Mouse (Mus musculus) regulatory T cell (primary cell): ENCODE data around the gene Gsta2.

ENCODE experiments used
- in situ Hi-C: fragments of 300-600 bp; cut with MboI, MseI; formaldehyde crosslinking; loops from one replicate; pipeline ENCODE4 v1.15.1; 2025; ENCODE audit warnings: high pct_unique_total_duplicates

Gsta2 gene

GRCm38 (mm10) chr9:78355611-78356010, at the start of gene Gsta2:
Gene Gsta2 (minus strand): TSS chr9:78355788.
- in situ Hi-C loops: no loop called here

GRCm38 (mm10) chr9:78401596-78401995, 46.0 kb upstream of the Gsta2 start:
- in situ Hi-C loops: no loop called here

- in situ Hi-C loops: no loop called here
Observed at GRCm38 (mm10) chr9:78400570-78400969, 45.0 kb upstream of the Gsta2 start.

- in situ Hi-C loops: no loop called here
Observed at GRCm38 (mm10) chr9:78396517-78396916, 40.9 kb upstream of the Gsta2 start.

GRCm38 (mm10) chr9:78395630-78396351, 40.2 kb upstream of the Gsta2 start, which contains the start of gene Ddx43:
Gene Ddx43 (plus strand): TSS chr9:78395777.
- in situ Hi-C loops: no loop called here

GRCm38 (mm10) chr9:78395244-78395629, 39.6 kb upstream of the Gsta2 start:
- in situ Hi-C loops: no loop called here

- in situ Hi-C loops: no loop called here
Observed at GRCm38 (mm10) chr9:78394602-78395001, 39.0 kb upstream of the Gsta2 start.

- in situ Hi-C loops: no loop called here
Observed at GRCm38 (mm10) chr9:78393741-78394140, 38.2 kb upstream of the Gsta2 start.

GRCm38 (mm10) chr9:78389981-78390380, 34.4 kb upstream of the Gsta2 start:
- in situ Hi-C loops: no loop called here

GRCm38 (mm10) chr9:78386947-78387346, 31.4 kb upstream of the Gsta2 start:
- in situ Hi-C loops: no loop called here

- in situ Hi-C loops: no loop called here
Observed at GRCm38 (mm10) chr9:78385893-78386292, 30.3 kb upstream of the Gsta2 start.

GRCm38 (mm10) chr9:78378113-78378785, 22.7 kb upstream of the Gsta2 start, which contains the start of gene Ooep:
Gene Ooep (minus strand): TSS chr9:78378725.
- in situ Hi-C loops: no loop called here

GRCm38 (mm10) chr9:78377546-78377945, 22.0 kb upstream of the Gsta2 start:
- in situ Hi-C loops: no loop called here

- in situ Hi-C loops: no loop called here
Observed at GRCm38 (mm10) chr9:78375486-78375885, 19.9 kb upstream of the Gsta2 start.

- in situ Hi-C loops: no loop called here
Observed at GRCm38 (mm10) chr9:78374885-78375389, 19.3 kb upstream of the Gsta2 start.

- in situ Hi-C loops: no loop called here
Observed at GRCm38 (mm10) chr9:78374397-78374796, 18.8 kb upstream of the Gsta2 start.

GRCm38 (mm10) chr9:78372827-78373504, 17.4 kb upstream of the Gsta2 start:
- in situ Hi-C loops: no loop called here

- in situ Hi-C loops: no loop called here
Observed at GRCm38 (mm10) chr9:78371441-78371840, 15.9 kb upstream of the Gsta2 start.

- in situ Hi-C loops: loop anchor here (5.0 kb wide), 1 partner anchor 97 kb away; no protein-coding TSS in a partner anchor
Observed at GRCm38 (mm10) chr9:78369786-78370185, 14.2 kb upstream of the Gsta2 start.

GRCm38 (mm10) chr9:78369349-78369748, 13.8 kb upstream of the Gsta2 start:
- in situ Hi-C loops: loop anchor here (5.0 kb wide), 1 partner anchor 97 kb away; no protein-coding TSS in a partner anchor

- in situ Hi-C loops: loop anchor here (5.0 kb wide), 1 partner anchor 96 kb away; no protein-coding TSS in a partner anchor
Observed at GRCm38 (mm10) chr9:78368671-78369293, 13.2 kb upstream of the Gsta2 start.
